Comparison of ENCODE assay signal across 22 mouse cellular contexts in genomic region chr9:120281147-120281546, GRCm38 (mm10). TPM values are rescaled to one million over a fixed set of nuclear protein-coding genes. Genes with fewer than 3 reads are reported as not detected.
DNase-seq lines count a peak whose midpoint lies in the region; ATAC-seq lines count a peak whose summit lies in the region.
"Had no signal": no experiment of that assay in that cellular context is flagged by ENCODE, and none has a peak within 500 bp of the region (broad histone marks: within the 10 kb centered on the region; RNA-seq: fewer than 3 reads in every experiment).

No protein-coding gene starts in this region.

- no peaks in the 10 kb centered on the region for H3K36me3 ChIP-seq in midbrain, embryonic 13.5 days
- H3K36me3 ChIP-seq: embryonic facial prominence, embryonic 15.5 days; heart, embryonic 15.5 days; liver, embryonic 13.5 days; lung, embryonic 15.5 days; midbrain, embryonic 12.5 days had no signal

- H3K9ac ChIP-seq in midbrain, embryonic 13.5 days (replicated peaks), result no peak overlapping the region
- H3K9ac ChIP-seq: embryonic facial prominence, embryonic 15.5 days; heart, embryonic 15.5 days; liver, embryonic 13.5 days; lung, embryonic 15.5 days; midbrain, embryonic 12.5 days had no signal

- ATAC-seq in midbrain, embryonic 13.5 days, result no peak
- no peak for ATAC-seq in erythroblast, adult 5-6 weeks (replicated peaks; ENCODE audit: low FRiP score, poor library complexity, severe bottlenecking)
- ATAC-seq: hindbrain, postnatal 0 days had no signal

- no peaks in the 10 kb centered on the region for H3K9me3 ChIP-seq in midbrain, embryonic 13.5 days
- H3K9me3 ChIP-seq: embryonic facial prominence, embryonic 15.5 days; heart, embryonic 15.5 days; liver, embryonic 13.5 days; lung, embryonic 15.5 days; midbrain, embryonic 12.5 days had no signal

- 89% methylated on average over 12 of the region's 12 CpGs for WGBS in midbrain, embryonic 13.5 days

- intact Hi-C loops in left cerebral cortex, postnatal 36 days (cut with DNase I), result loop anchor here (2.0 kb wide), 1 partner anchor 54 kb away; no protein-coding TSS in a partner anchor

- peaks cover 3% of the 10 kb centered on the region; the same call in 1 of the 2 replicates for H3K27me3 ChIP-seq in midbrain, embryonic 13.5 days
- H3K27me3 ChIP-seq: embryonic facial prominence, embryonic 15.5 days; heart, embryonic 15.5 days; liver, embryonic 13.5 days; lung, embryonic 15.5 days; midbrain, embryonic 12.5 days had no signal

- peak; percentile 71 for DNase-seq in right cerebral cortex, adult 18-20 months
- DNase-seq in right cerebral cortex, postnatal 14 days, result no peak
- peak; percentile 23 for DNase-seq in layer of hippocampus, adult 9-11 months
- DNase-seq in left cerebral cortex, postnatal 36 days (ENCODE audit: low spot score in 2 of 2), result peak; percentile 69 to 74
- no peak for DNase-seq in ovary, adult 18-20 months (ENCODE audit: low spot score)
- DNase-seq: adrenal gland, postnatal 36 days; cerebellum, adult 9-10 months; embryo, embryonic 11 days; gastrocnemius, adult 2 months; heart, adult 11 months; kidney, adult 11 months; kidney, postnatal 14 days; liver, embryonic 13.5 days had no signal

- no peaks in the 10 kb centered on the region for H3K4me1 ChIP-seq in midbrain, embryonic 13.5 days (replicated peaks)
- H3K4me1 ChIP-seq: embryonic facial prominence, embryonic 15.5 days; heart, embryonic 15.5 days; liver, embryonic 13.5 days; lung, embryonic 15.5 days; midbrain, embryonic 12.5 days had no signal

- H3K4me3 ChIP-seq in midbrain, embryonic 13.5 days (replicated peaks), result no peak overlapping the region
- H3K4me3 ChIP-seq: embryonic facial prominence, embryonic 15.5 days; gastrocnemius, adult 2 months; heart, embryonic 15.5 days; liver, embryonic 13.5 days; lung, embryonic 15.5 days; midbrain, embryonic 12.5 days; myocyte had no signal

- no peak overlapping the region for H3K4me2 ChIP-seq in midbrain, embryonic 13.5 days (replicated peaks)
- H3K4me2 ChIP-seq: embryonic facial prominence, embryonic 15.5 days; heart, embryonic 15.5 days; liver, embryonic 13.5 days; lung, embryonic 15.5 days; midbrain, embryonic 12.5 days had no signal

- H3K27ac ChIP-seq in midbrain, embryonic 13.5 days, result no peak overlapping the region
- H3K27ac ChIP-seq: embryonic facial prominence, embryonic 15.5 days; gastrocnemius, adult 2 months; heart, embryonic 15.5 days; hindbrain, postnatal 0 days; liver, embryonic 13.5 days; lung, embryonic 15.5 days; midbrain, embryonic 12.5 days had no signal

RNA-seq across cellular contexts. Expression of gene Myrip, which starts 20.2 kb away (rescaled TPM):
- total RNA-seq in left cerebral cortex, postnatal 36 days (2021), result 10 to 100 TPM; 82.1 to 89.5 TPM
- 2.5 and 4.1 TPM in 2 replicates for polyA plus RNA-seq in midbrain, embryonic 13.5 days (2015; fragmentation: Nextera tagmentation; extraction: Ambion mirVana)
- not detected in 2 replicates for total RNA-seq in erythroblast, adult 5-6 weeks (2015; ENCODE audit: low replicate concordance)
- not detected in 2 replicates for total RNA-seq in erythroblast, adult 5-6 weeks (2017; ENCODE audit: low replicate concordance)
- total RNA-seq: hematopoietic stem cell, adult 5-6 weeks had no signal

Comparison
In these comparisons a context has a peak if more than half of its experiments do, and no peak if none do; other contexts are left out.
1. DNase-seq: peak in right cerebral cortex, adult 18-20 months (single experiment), layer of hippocampus, adult 9-11 months (single experiment) and left cerebral cortex, postnatal 36 days (2 of 2); none in right cerebral cortex, postnatal 14 days (single experiment) and ovary, adult 18-20 months (single experiment).
2. RNA of gene Myrip, which starts 20.2 kb away (total RNA-seq): 82.1 to 89.5 TPM in left cerebral cortex, postnatal 36 days; not detected in erythroblast, adult 5-6 weeks; every median in the first group is over 10 times any median in the second.